Mouse (Mus musculus) MEL (cell line): ENCODE results near the gene Hoxb8. TPM values are rescaled to one million over a fixed set of nuclear protein-coding genes. Genes with fewer than 3 reads are reported as not detected.

ENCODE experiments used
- DNase-seq: peaks from one replicate; pipeline ENCODE4 v3.0.0; 2011; ENCODE audit warnings: low read depth, low spot score
- H3K27ac ChIP-seq: 2 replicates; pipeline ENCODE4 v1.5.1; 2012; ENCODE audit warnings: low read depth, mild to moderate bottlenecking, control low read depth, low read length, moderate library complexity; ENCODE audit not compliant: control insufficient read depth
- H3K27me3 ChIP-seq, 2 experiments: fragments of 150-350 bp in 1 of 2; sonication (generic) in 1 of 2; 2 replicates each; pipeline ENCODE4 v1.6.1; 2012; ENCODE audit warnings: low read length in 2 of 2, mild to moderate bottlenecking in 2 of 2, improper control_type of control experiment in 1 of 2, moderate library complexity in 1 of 2; ENCODE audit not compliant: insufficient read depth in 2 of 2, control insufficient read depth in 1 of 2
- H3K36me3 ChIP-seq, 2 experiments: 2 replicates each; pipeline ENCODE4 v1.6.1; 2012 to 2014; ENCODE audit warnings: low read length in 2 of 2, improper control_type of control experiment in 1 of 2, inconsistent platforms in 1 of 2, mild to moderate bottlenecking in 1 of 2; ENCODE audit not compliant: insufficient read depth in 2 of 2, control insufficient read depth in 1 of 2
- H3K4me1 ChIP-seq, 2 experiments: fragments of 150-350 bp in 1 of 2; sonication (generic) in 1 of 2; 2 replicates each; pipeline ENCODE4 v1.6.1; 2012; ENCODE audit warnings: low read length in 2 of 2, improper control_type of control experiment in 1 of 2, mild to moderate bottlenecking in 1 of 2; ENCODE audit not compliant: insufficient read depth in 2 of 2, control insufficient read depth in 1 of 2
- H3K4me3 ChIP-seq, 2 experiments: fragments of 150-350 bp in 1 of 2; sonication (generic) in 1 of 2; 2 replicates each; pipeline ENCODE4 v1.5.1; 2012; ENCODE audit warnings: low read depth in 2 of 2, low read length in 2 of 2, mild to moderate bottlenecking in 2 of 2, moderate library complexity in 2 of 2, control low read depth in 1 of 2, improper control_type of control experiment in 1 of 2; ENCODE audit not compliant: control insufficient read depth in 1 of 2, insufficient read depth in 1 of 2
- H3K79me2 ChIP-seq: 2 replicates; pipeline ENCODE4 v1.6.1; 2012; ENCODE audit warnings: mild to moderate bottlenecking, low read length, moderate library complexity; ENCODE audit not compliant: control insufficient read depth, poor library complexity, insufficient read depth
- H3K9ac ChIP-seq: 2 replicates; pipeline ENCODE4 v1.6.1; 2012; ENCODE audit warnings: low read depth, mild to moderate bottlenecking, control low read depth, low read length, moderate library complexity; ENCODE audit not compliant: control insufficient read depth, poor library complexity, severe bottlenecking
- H3K9me3 ChIP-seq: fragments of 150-350 bp; sonication (generic); replicated peaks from 2 replicates; pipeline ENCODE4 v1.6.1; 2012; ENCODE audit warnings: mild to moderate bottlenecking, low read length, improper control_type of control experiment, moderate library complexity; ENCODE audit not compliant: insufficient read depth
- BHLHE40 ChIP-seq: IDR thresholded peaks from 2 replicates; pipeline ENCODE4 v1.6.1; 2012; ENCODE audit warnings: low read depth, mild to moderate bottlenecking, inconsistent platforms, low read length, improper control_type of control experiment, borderline replicate concordance
- CHD1 ChIP-seq: IDR thresholded peaks from 2 replicates; pipeline ENCODE4 v1.6.1; 2012; ENCODE audit warnings: low read depth, mild to moderate bottlenecking, inconsistent platforms, low read length, improper control_type of control experiment
- CTCF ChIP-seq, 3 experiments: IDR thresholded peaks in 2 of 3; conservative IDR thresholded peaks in 1 of 3; 2 replicates each; pipeline ENCODE4 v1.5.1; 2011 to 2012; ENCODE audit warnings: low read length in 3 of 3, low read depth in 2 of 3, mild to moderate bottlenecking in 2 of 3, improper control_type of control experiment in 1 of 3, inconsistent platforms in 1 of 3, mixed read lengths in 1 of 3, moderate library complexity in 1 of 3; ENCODE audit not compliant: control insufficient read depth in 1 of 3, insufficient read depth in 1 of 3, poor library complexity in 1 of 3, severe bottlenecking in 1 of 3
- EP300 ChIP-seq, 2 experiments: IDR thresholded peaks; 2 replicates each; pipeline ENCODE4 v1.6.1; 2011; ENCODE audit warnings: improper control_type of control experiment in 2 of 2, low read length in 2 of 2, low read depth in 1 of 2, mild to moderate bottlenecking in 1 of 2
- GATA1 ChIP-seq: IDR thresholded peaks from 2 replicates; pipeline ENCODE4 v1.6.1; 2011; ENCODE audit warnings: low read depth, low read length, improper control_type of control experiment
- HCFC1 ChIP-seq: IDR thresholded peaks from 2 replicates; pipeline ENCODE4 v1.6.1; 2012; ENCODE audit warnings: low read depth, mild to moderate bottlenecking, inconsistent platforms, low read length, improper control_type of control experiment, moderate library complexity
- JUND ChIP-seq: IDR thresholded peaks from 2 replicates; pipeline ENCODE4 v1.6.1; 2011; ENCODE audit warnings: low read depth, mild to moderate bottlenecking, improper control_type of control experiment, low read length
- MAFK ChIP-seq: IDR thresholded peaks from 2 replicates; pipeline ENCODE4 v1.6.1; 2011; ENCODE audit warnings: low read depth, mild to moderate bottlenecking, low read length, improper control_type of control experiment, borderline replicate concordance
- MAZ ChIP-seq: IDR thresholded peaks from 2 replicates; pipeline ENCODE4 v1.6.1; 2012; ENCODE audit warnings: low read depth, mild to moderate bottlenecking, inconsistent platforms, low read length, improper control_type of control experiment
- MYB ChIP-seq: IDR thresholded peaks from 2 replicates; pipeline ENCODE4 v1.6.1; 2011; ENCODE audit warnings: mild to moderate bottlenecking, low read depth, low read length, improper control_type of control experiment
- MYC ChIP-seq: IDR thresholded peaks from 2 replicates; pipeline ENCODE4 v1.6.1; 2011; ENCODE audit warnings: low read depth, mild to moderate bottlenecking, low read length, improper control_type of control experiment, moderate library complexity
- NRF1 ChIP-seq: IDR thresholded peaks from 2 replicates; pipeline ENCODE4 v1.6.1; 2014; ENCODE audit warnings: low read depth, mild to moderate bottlenecking, inconsistent platforms, low read length, improper control_type of control experiment, moderate library complexity; ENCODE audit not compliant: poor library complexity, insufficient read depth, severe bottlenecking
- RAD21 ChIP-seq: IDR thresholded peaks from 2 replicates; pipeline ENCODE4 v1.6.1; 2011; ENCODE audit warnings: mild to moderate bottlenecking, low read depth, low read length, improper control_type of control experiment
- SIN3A ChIP-seq: IDR thresholded peaks from 2 replicates; pipeline ENCODE4 v1.6.1; 2012; ENCODE audit warnings: low read length, improper control_type of control experiment, inconsistent platforms
- TAL1 ChIP-seq: IDR thresholded peaks from 2 replicates; pipeline ENCODE4 v1.6.1; 2012; ENCODE audit warnings: mild to moderate bottlenecking, inconsistent platforms, low read length, moderate library complexity, mixed read lengths
- TBP ChIP-seq: IDR thresholded peaks from 2 replicates; pipeline ENCODE4 v1.8.0; 2011; ENCODE audit warnings: low read depth, low read length, improper control_type of control experiment
- TCF12 ChIP-seq: IDR thresholded peaks from 2 replicates; pipeline ENCODE4 v1.6.1; 2014; ENCODE audit warnings: low read depth, mild to moderate bottlenecking, inconsistent platforms, low read length, improper control_type of control experiment, moderate library complexity
- UBTF ChIP-seq: IDR thresholded peaks from 2 replicates; pipeline ENCODE4 v1.6.1; 2012; ENCODE audit warnings: low read depth, mild to moderate bottlenecking, inconsistent platforms, low read length, improper control_type of control experiment, moderate library complexity, borderline replicate concordance; ENCODE audit not compliant: insufficient read depth
- USF1 ChIP-seq: IDR thresholded peaks from 2 replicates; pipeline ENCODE4 v1.6.1; 2014; ENCODE audit warnings: low read depth, mild to moderate bottlenecking, inconsistent platforms, low read length, improper control_type of control experiment, moderate library complexity
- USF2 ChIP-seq, 2 experiments: IDR thresholded peaks; 2 replicates each; pipeline ENCODE4 v1.6.1; 2011 to 2012; ENCODE audit warnings: improper control_type of control experiment in 2 of 2, low read length in 2 of 2, borderline replicate concordance in 1 of 2, inconsistent platforms in 1 of 2, low read depth in 1 of 2, mild to moderate bottlenecking in 1 of 2; ENCODE audit not compliant: insufficient read depth in 1 of 2
- ZC3H11A ChIP-seq: IDR thresholded peaks from 2 replicates; pipeline ENCODE4 v1.6.1; 2012; ENCODE audit warnings: low read depth, mild to moderate bottlenecking, inconsistent platforms, low read length, improper control_type of control experiment
- ZKSCAN1 ChIP-seq: IDR thresholded peaks from 2 replicates; pipeline ENCODE4 v1.6.1; 2012; ENCODE audit warnings: low read depth, mild to moderate bottlenecking, inconsistent platforms, low read length, improper control_type of control experiment, moderate library complexity
- ZMIZ1 ChIP-seq: IDR thresholded peaks from 2 replicates; pipeline ENCODE4 v1.6.1; 2012; ENCODE audit warnings: low read depth, mild to moderate bottlenecking, inconsistent platforms, low read length, improper control_type of control experiment, moderate library complexity
- ZNF384 ChIP-seq: IDR thresholded peaks from 2 replicates; pipeline ENCODE4 v1.6.1; 2012; ENCODE audit warnings: low read depth, mild to moderate bottlenecking, inconsistent platforms, low read length, improper control_type of control experiment
- polyA plus RNA-seq, 2 experiments: library from polyadenylated mRNA; stranded (reverse) in 1 of 2; unstranded in 1 of 2; fragments of >175 nt in 1 of 2; fragments of >200 nt in 1 of 2; gene quantifications; 2 replicates each; pipeline versions ENCODE4 v1.2.1 to v1.2.4; 2012; ENCODE audit warnings: low replicate concordance in 2 of 2, low read depth in 1 of 2; ENCODE audit not compliant: insufficient read length in 2 of 2, insufficient read depth in 1 of 2, missing spikeins in 1 of 2
- total RNA-seq: library from RNA; depleted of rRNA; stranded (reverse); fragments of 300-350 nt; gene quantifications from 2 replicates; pipeline ENCODE4 v1.2.3, GENCODE M21; 2012

Gene Hoxb8
- total and polyA plus RNA-seq, 3 experiments = not detected

DNA sequence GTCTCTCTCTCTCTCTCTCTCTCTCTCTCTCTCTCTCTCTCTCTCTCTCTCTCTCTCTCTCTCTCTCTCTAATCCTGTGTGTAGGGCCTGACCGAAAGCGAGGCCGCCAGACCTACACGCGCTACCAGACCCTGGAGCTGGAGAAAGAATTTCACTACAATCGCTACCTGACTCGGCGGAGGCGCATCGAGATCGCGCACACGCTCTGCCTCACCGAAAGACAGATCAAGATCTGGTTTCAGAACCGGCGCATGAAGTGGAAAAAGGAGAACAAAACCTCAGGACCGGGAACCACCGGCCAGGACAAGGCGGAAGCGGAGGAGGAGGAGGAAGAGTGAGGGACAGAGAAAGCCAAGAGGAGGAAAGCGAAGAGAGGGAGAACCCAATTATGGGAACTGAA, 7.6 kb downstream of the Hoxb8 start:
- Histone ChIP-seq H3K79me2 (no peaks in the 10 kb centered on the region), H3K27ac (no peak overlapping the region), H3K9ac (no peak overlapping the region), H3K27me3 (peaks cover 3 to 6% of the 10 kb centered on the region in 2 experiments; a peak in 1 of 4 replicates), H3K9me3 (no peaks in the 10 kb centered on the region), H3K4me1 (no peaks in the 10 kb centered on the region), H3K36me3 (no peaks in the 10 kb centered on the region), H3K4me3 (no peak overlapping the region)
- DNase-seq = no peak
- TF ChIP-seq BHLHE40 (no peak), TCF12 (no peak), MYB (no peak), JUND (no peak), NRF1 (no peak), TBP (no peak), EP300 (IDR thresholded peaks at IDR 0.05; ENCODE audit: low read depth in 1 of 2, low read length in 2 of 2) (no peak), GATA1 (no peak), SIN3A (no peak), UBTF (no peak), HCFC1 (no peak), ZKSCAN1 (no peak), RAD21 (no peak), MAFK (no peak), CHD1 (no peak), ZMIZ1 (no peak), CTCF (IDR thresholded peaks at IDR 0.05 in 2 of 3, conservative IDR thresholded peaks at IDR 0.05 in 1 of 3; ENCODE audit: control insufficient read depth in 1 of 3, insufficient read depth in 1 of 3, low read depth in 2 of 3, low read length in 3 of 3, poor library complexity in 1 of 3, severe bottlenecking in 1 of 3) (no peak), ZNF384 (no peak)

DNA sequence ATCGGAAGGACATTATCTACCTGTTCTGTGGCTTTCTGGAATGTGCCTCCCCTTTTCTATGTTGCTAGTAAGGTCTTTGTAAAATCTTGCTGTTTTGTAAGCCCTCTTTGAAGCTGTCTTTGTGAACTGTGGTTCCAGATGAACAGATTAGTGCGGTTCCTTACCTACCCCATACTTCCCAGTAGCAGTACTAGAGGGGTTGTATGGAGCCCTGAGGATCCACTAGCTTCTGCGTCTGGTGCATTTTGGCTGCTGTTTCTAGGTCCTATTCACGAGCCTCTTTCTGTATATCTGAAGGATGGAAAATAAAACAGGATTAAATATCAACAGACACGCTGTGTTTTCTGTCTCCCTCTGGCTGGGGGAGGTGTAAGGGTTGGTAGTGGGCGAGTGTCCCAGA, 8.1 kb downstream of the Hoxb8 start:
- DNase-seq = no peak
- no peak overlapping the region for H3K4me3 ChIP-seq
- TF ChIP-seq ZMIZ1 (no peak), MAZ (no peak), MYB (no peak), ZC3H11A (no peak), USF1 (no peak), TAL1 (no peak), ZNF384 (no peak), USF2 (IDR thresholded peaks at IDR 0.05; ENCODE audit: borderline replicate concordance in 1 of 2, insufficient read depth in 1 of 2, low read depth in 1 of 2, low read length in 2 of 2) (no peak), MYC (no peak)
- TF ChIP-seq, all 39 proteins: peak for 0
- Histone ChIP-seq H3K27ac (no peak overlapping the region), H3K79me2 (no peaks in the 10 kb centered on the region), H3K9me3 (no peaks in the 10 kb centered on the region), H3K9ac (no peak overlapping the region), H3K27me3 (peaks cover 3 to 6% of the 10 kb centered on the region in 2 experiments; a peak in 2 of 4 replicates), H3K36me3 (no peaks in the 10 kb centered on the region), H3K4me1 (0 out of 4 replicates have a peak, but pooled peaks cover 0 to 1% of the 10 kb centered on the region in 2 experiments)
